Mouse (Mus musculus): Measurements from ENCODE around the gene Gm44502.

GRCm38 (mm10) chr15:89430341-89430740, 845 bp upstream of the Gm44502 start:
- TF ChIP-seq CTCF (IDR thresholded peaks at IDR 0.05; ENCODE audit: low read depth, low read length) (no peak), POLR2A (IDR thresholded peaks at IDR 0.05; ENCODE audit: borderline replicate concordance, low read depth, low read length) (no peak)
